Mouse (Mus musculus): Measurements from ENCODE around the gene Cisd3. TPM values are rescaled to one million over a fixed set of nuclear protein-coding genes. Genes with fewer than 3 reads are reported as not detected.

Gene Cisd3
- 1.6 and 3.1 TPM in 2 replicates for polyA plus RNA-seq (2012)

- TF ChIP-seq GATA1 (IDR thresholded peaks at IDR 0.05; ENCODE audit: low read length) = no peak
These were observed at the start of gene Cisd3 for GRCm38 (mm10) chr11:97685613-97686321. Gene Cisd3, plus strand, starts transcription at chr11:97685826.

- no peak for TF ChIP-seq GATA1 (IDR thresholded peaks at IDR 0.05; ENCODE audit: low read length)
These were observed 44.0 kb upstream of the Cisd3 start for GRCm38 (mm10) chr11:97641668-97642067.

- no peak for TF ChIP-seq GATA1 (IDR thresholded peaks at IDR 0.05; ENCODE audit: low read length)
These were observed 42.9 kb upstream of the Cisd3 start for GRCm38 (mm10) chr11:97642746-97643145.

DNA sequence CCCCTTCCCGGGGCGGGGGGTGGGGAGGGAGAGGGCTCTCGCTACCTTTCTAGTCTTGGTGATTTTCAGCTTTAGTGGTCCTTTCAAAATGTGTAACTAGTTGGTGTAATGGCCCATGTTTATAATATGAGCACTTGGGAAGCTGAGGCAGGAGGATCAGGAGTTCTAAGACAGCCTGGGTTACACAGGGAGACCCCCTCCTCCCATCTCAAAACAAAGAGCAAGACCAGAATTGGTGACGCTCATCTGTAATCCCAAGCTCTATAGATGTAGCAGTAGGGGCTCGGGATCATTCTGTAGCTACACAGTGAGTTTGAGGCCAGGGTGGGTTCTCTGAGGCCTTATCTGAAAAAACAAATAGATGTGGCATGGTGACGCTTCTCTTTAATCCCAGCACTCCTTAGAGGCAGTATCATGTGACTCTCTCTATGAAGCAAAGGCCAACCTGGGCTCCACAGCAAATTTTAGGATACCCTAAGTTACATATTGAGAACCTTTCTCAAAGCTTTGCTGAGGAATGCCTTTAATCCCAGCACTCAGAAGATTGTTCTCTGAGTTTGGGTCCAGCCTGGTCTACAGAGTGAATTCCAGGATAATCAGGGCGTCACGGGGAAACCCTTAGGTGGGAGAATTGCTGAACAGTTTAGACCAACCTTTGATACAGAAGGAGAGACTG is 42.1 kb upstream of the Cisd3 start:
- no peak for TF ChIP-seq GATA1 (IDR thresholded peaks at IDR 0.05; ENCODE audit: low read length)

DNA sequence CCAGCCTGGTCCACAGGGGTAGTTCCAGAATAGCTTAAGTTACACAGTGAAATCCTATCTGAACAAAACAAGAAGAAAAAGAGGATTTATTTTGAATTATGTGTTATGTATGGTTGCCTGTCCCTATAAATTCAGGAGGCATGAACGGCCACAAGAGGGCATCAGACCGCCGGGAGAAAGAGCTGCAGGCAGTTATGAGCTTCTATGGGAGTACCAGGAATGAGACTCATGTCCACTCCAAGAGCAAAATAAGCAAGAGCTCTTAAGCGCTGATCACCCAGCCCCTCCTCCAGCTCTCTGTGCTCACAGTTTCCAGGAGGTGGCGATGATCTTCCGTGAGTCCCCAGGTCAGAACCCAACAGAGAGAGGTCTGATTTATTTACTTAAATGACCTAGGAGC is 40.8 kb upstream of the Cisd3 start:
- TF ChIP-seq GATA1 (IDR thresholded peaks at IDR 0.05; ENCODE audit: low read length) = no peak

DNA sequence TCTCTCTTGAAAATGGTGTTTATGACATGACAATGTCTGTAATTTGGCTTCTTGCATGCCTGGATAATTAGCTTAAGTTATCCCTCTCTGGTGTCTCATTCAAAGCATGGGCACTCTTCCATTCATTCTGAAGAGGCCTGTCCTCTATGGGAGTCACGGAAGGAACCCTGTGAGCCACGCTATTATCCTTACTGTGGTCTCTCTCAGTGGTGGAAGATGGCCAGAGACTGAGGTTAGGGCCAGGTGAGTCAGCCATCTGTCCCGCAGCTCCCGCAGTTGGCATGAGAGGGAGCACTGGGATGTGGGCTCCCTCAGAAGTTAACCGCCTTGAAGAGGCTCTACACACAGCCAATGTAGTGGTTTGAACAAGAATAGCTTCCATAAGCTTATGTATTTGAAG is 35.3 kb upstream of the Cisd3 start:
- no peak for TF ChIP-seq GATA1 (IDR thresholded peaks at IDR 0.05; ENCODE audit: low read length)

DNA sequence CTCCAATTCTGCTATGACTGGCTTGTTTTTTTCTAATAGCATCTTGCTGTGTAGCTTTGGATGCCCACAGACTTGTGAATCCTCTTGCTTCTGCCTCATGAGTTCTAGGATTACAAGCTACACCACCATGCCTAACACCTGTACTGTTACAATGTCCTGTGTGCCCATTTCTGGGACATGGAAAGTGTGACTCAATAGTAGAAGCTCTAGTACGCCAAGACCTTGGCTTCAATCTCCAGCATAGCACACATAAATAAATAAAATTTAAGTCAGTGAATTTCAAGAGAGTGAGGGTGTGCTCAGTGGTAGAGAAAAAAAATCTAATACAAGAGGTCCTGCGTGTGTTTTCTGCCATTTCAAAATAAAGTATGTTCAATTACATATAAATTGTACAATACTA is 31.4 kb upstream of the Cisd3 start:
- TF ChIP-seq GATA1 (IDR thresholded peaks at IDR 0.05; ENCODE audit: low read length) = no peak

GRCm38 (mm10) chr11:97656269-97656971 is 29.2 kb upstream of the Cisd3 start:
- TF ChIP-seq GATA1 (IDR thresholded peaks at IDR 0.05; ENCODE audit: low read length) = no peak

DNA sequence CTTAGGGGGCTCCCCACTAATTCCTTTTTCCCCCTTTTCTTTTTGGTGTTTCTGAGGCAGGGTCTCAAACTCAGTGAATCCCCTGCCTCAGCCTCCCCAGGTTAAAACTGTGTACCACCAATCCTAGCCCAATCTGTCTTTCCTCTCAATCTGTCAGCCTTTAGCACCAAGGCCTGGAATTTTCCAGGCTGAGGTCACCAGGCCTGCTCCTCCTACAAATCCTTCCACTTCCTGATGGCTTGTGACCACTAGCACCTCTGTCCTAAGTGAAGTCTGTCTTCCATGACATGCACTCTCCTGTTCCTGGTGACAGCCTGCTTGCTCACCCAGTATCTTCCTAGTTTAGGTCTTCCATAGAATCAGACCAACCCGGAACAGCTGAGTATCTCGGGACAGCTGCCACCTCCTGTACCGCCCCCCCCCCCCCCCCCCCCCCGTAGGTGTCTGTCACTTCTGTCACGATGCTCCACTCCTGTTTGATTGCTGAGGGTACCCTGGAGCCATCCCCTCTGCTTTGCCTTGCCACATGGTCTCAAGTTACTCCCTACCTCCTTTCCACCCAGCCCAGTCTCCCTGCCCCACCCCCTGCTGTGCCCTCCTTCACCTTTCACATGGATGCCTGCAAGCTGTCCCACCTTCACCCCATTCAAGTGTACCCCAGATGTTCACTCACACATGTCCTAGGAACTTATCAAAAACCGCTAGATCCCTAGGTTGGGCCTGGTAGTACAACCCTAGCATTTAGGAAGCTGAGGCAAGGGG is 28.3 kb upstream of the Cisd3 start:
- no peak for TF ChIP-seq GATA1 (IDR thresholded peaks at IDR 0.05; ENCODE audit: low read length)

DNA sequence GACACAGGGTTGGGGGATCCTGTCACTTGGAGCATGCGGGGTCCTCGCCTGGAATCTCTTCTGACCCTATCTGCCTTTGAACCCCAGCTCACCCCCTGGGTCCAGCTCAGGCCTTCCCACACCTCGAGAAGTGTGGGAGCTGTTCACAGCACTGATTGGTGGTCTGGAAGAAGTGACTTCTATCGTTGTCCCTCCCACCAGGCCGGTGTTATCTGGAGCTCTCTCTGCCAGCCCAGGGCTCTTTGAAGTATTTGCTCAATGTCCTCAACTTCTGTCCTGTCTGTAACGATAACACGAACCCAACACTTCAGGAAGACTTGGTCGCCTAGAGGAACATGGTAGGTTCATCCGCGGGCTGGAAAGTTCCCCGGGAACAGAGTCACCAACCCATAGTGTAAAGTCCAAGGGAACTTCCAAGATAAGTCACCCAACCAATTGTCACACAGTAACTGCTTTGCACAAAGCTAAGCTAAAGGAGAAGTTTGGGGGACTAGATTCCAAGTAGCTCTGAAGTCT is 26.8 kb upstream of the Cisd3 start:
- TF ChIP-seq GATA1 (IDR thresholded peaks at IDR 0.05; ENCODE audit: low read length) = no peak

DNA sequence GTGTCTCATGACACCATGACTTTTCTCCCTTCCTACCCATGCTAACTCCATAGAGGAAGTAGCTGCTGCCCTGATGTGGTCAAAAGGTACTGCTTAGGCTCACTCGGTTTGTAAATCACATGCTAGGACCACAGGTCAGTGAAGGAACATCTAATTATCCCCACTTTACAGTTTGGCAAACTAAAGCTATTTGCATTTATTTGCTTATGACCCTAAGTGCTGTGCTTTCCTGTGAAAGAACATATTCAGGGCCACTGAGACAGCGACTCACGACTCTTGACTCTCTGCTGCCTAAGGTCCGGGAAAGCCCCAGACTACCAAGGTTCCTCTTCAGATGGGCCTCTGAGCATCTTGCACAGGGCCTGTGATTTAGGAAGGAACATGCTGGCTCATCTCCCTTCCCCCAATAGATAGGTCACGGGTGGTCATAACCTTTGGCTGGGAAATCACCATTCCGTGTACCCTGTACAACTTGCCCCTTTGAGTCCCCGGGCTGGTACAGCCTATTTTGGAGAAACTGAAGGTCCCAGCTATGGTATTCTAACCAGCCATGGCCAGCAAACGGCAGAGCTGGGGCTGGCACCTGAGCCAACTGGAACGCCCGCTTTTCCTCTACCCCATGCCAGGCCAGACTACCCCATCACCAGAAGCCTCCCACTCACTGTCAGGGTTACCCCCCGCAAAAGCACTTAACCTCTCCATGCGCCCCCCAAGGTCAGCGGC is 26.2 kb upstream of the Cisd3 start:
- no peak for TF ChIP-seq GATA1 (IDR thresholded peaks at IDR 0.05; ENCODE audit: low read length)

DNA sequence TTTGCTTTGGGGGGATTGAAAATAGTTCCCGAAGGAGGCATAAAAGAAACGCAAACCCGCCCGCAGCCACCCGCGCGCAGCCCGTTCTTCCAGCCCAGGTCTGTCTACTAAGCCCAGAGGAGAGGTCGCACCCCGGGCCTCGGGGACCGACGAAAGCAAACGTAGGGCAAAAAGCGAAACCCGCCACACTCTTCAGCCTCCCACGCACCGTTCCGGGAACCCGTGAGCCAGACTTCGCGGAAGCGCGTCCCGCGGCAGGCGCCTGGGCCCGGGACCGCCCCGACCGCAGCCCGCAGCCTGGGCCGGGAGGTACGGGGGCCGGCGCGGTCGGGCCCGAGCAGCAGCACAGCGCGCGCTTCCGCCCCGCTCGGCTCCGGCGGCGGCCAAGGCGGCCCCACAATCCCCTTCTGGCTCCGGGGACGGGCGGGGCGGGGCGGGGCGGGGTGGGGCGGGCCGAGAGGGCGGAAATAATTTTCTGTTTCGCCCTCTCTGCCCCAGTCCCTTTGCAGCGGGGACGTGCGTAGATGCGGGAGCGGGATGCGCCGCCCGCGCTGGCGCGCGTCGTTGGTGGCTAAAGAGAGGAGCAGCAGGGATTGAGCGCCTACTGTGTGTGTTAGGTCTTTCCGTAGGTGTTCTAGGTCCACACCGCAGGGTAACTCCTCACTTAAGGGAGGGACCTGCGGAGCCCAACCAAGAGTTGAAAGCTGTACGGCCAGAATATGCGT is 25.5 kb upstream of the Cisd3 start:
- no peak for TF ChIP-seq GATA1 (IDR thresholded peaks at IDR 0.05; ENCODE audit: low read length)

DNA sequence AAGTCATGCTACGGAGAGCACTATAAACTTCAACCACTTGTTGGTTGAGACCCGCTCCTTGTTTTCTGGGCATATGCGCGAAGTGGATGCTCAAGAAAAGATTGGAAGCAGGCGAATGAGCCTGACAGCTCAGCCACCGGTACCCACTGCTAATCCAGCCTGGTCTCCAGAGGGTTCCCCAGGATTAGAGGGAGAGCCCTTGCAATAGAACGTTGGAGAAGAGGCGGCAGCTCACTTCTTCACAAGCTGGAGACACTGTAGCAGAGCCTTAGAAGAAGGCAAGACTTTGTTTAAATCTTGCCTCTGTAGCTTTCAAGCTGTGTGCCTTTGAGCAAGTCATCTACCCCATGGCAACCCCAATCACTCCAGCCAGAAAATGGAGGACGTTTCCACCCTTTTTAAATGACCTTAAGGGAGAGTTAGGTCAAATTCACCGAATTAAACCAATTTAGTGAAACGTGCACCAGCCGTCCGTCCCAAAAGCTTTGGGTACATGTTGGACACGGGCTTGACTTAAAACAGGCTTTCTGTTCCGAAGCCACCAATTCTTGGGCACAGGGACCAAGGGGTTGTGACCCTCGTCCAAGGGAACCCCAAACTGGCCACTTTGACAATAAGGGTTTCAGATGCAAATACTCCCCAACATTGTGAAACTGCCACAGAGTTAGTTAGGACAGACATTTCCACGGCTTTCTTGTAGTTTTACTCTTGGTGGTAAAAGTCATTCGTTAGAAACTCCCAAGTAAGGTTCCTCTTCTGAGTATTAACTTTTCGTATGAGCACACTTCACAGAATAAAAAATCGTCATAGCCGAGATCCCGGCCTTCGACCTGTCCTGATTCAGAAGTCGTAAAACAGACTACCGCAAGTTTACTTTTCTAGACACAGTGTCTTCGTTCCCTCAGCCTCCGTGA is 24.6 kb upstream of the Cisd3 start:
- TF ChIP-seq GATA1 (IDR thresholded peaks at IDR 0.05; ENCODE audit: low read length) = no peak

Data from G1E-ER4 (cell line).